In the genomic region with DNA sequence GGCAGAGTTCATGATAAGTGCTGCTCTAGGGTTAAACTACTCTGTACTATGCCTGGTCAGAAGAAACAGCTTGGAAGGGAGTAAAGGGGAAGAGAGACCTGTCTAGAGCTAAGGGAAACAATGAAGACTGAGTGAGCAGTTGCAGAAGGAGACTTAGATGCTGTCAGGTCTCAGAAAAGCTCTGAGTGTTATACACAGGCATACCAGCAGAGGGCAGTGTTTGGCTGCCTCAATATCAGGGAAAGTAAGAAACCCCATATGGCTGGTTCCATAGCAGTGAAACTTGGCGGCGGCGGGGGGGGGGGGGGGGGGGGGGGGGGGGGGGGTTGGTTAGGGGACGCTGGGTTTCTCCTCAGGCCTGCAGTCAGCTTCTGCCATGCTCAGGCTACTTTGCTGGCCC, we compare ENCODE assay signal across 8 mouse cellular contexts.
DNase-seq lines count a peak whose midpoint lies in the region; ATAC-seq lines count a peak whose summit lies in the region.

No protein-coding gene starts in this region.

- no peaks in the 10 kb centered on the region for H3K36me3 ChIP-seq in kidney, embryonic 16.5 days (ENCODE audit: insufficient read depth, low read length)
- no peaks in the 10 kb centered on the region for H3K36me3 ChIP-seq in hindbrain, embryonic 14.5 days (replicated peaks; ENCODE audit: control insufficient read depth, insufficient read depth)
- no peaks in the 10 kb centered on the region for H3K36me3 ChIP-seq in limb, embryonic 10.5 days

- H3K4me1 ChIP-seq in kidney, embryonic 16.5 days (ENCODE audit: insufficient read depth, low read length): no peaks in the 10 kb centered on the region
- H3K4me1 ChIP-seq in hindbrain, embryonic 14.5 days (replicated peaks; ENCODE audit: control insufficient read depth, insufficient read depth, low read length): peaks cover 8% of the 10 kb centered on the region
- peaks cover 10% of the 10 kb centered on the region; the same call in 1 of the 2 replicates for H3K4me1 ChIP-seq in limb, embryonic 10.5 days

- no peak overlapping the region for H3K4me2 ChIP-seq in kidney, embryonic 16.5 days (replicated peaks; ENCODE audit: low read depth, low read length)
- H3K4me2 ChIP-seq in hindbrain, embryonic 14.5 days (replicated peaks): no peak overlapping the region

- H3K9ac ChIP-seq in kidney, embryonic 16.5 days (replicated peaks; ENCODE audit: low read length): no peak overlapping the region
- H3K9ac ChIP-seq in hindbrain, embryonic 14.5 days: no peak overlapping the region

- WGBS in kidney, embryonic 16.5 days: 0% methylated on average over 1 of the region's 4 CpGs
- 0% methylated on average over 1 of the region's 4 CpGs for WGBS in hindbrain, embryonic 14.5 days
- WGBS in limb, embryonic 10.5 days: no CpG with 5 or more reads among the region's 4 CpGs

- no peaks in the 10 kb centered on the region for H3K27me3 ChIP-seq in kidney, embryonic 16.5 days (ENCODE audit: insufficient read depth, low read length)
- no peaks in the 10 kb centered on the region for H3K27me3 ChIP-seq in hindbrain, embryonic 14.5 days (ENCODE audit: control insufficient read depth, insufficient read depth, low read length)
- no peaks in the 10 kb centered on the region for H3K27me3 ChIP-seq in limb, embryonic 10.5 days (ENCODE audit: low read depth, poor library complexity, severe bottlenecking)

- no peak for ATAC-seq in kidney, embryonic 16.5 days (ENCODE audit: low FRiP score, low TSS enrichment)
- peak; percentile 75 for ATAC-seq in common myeloid progenitor, adult 5-6 weeks (replicated peaks; ENCODE audit: low read depth, poor library complexity, severe bottlenecking)
- no peak for ATAC-seq in hindbrain, embryonic 14.5 days (ENCODE audit: low FRiP score)

- no peak overlapping the region for H3K4me3 ChIP-seq in kidney, embryonic 16.5 days (ENCODE audit: low read length)
- no peak overlapping the region for H3K4me3 ChIP-seq in hindbrain, embryonic 14.5 days (replicated peaks; ENCODE audit: low read length)
- no peak overlapping the region for H3K4me3 ChIP-seq in limb, embryonic 10.5 days

- DNase-seq in kidney, adult 11 months: peak; percentile 19
- DNase-seq in ZHBTc4 (ENCODE audit: low read depth, low spot score): peak; percentile 67
- DNase-seq in hindbrain, embryonic 14.5 days (ENCODE audit: low spot score): peak; percentile 86
- peak; percentile 83 for DNase-seq in limb, embryonic 10.5 days (ENCODE audit: low spot score)
- DNase-seq in natural killer cell, adult 2 months (ENCODE audit: low spot score in 2 of 2): peak; percentile 49 to 69
- peak; percentile 77 for DNase-seq in thymus, postnatal 0 days (ENCODE audit: low spot score)

- no peaks in the 10 kb centered on the region for H3K9me3 ChIP-seq in kidney, embryonic 16.5 days (ENCODE audit: low read length)
- H3K9me3 ChIP-seq in hindbrain, embryonic 14.5 days (ENCODE audit: control insufficient read depth, low read length): no peaks in the 10 kb centered on the region
- no peaks in the 10 kb centered on the region for H3K9me3 ChIP-seq in limb, embryonic 10.5 days (replicated peaks)

- H3K27ac ChIP-seq in kidney, embryonic 16.5 days (ENCODE audit: low read length): no peak overlapping the region
- no peak overlapping the region for H3K27ac ChIP-seq in hindbrain, embryonic 14.5 days
- no peak overlapping the region for H3K27ac ChIP-seq in limb, embryonic 10.5 days

Comparison
In these comparisons a context has a peak if more than half of its experiments do, and no peak if none do; other contexts are left out.
1. DNase-seq: peak in every context shown above with its lines; median percentile 86 in hindbrain, embryonic 14.5 days; 83 in limb, embryonic 10.5 days; 77 in thymus, postnatal 0 days; 67 in ZHBTc4; 59 in natural killer cell, adult 2 months; 19 in kidney, adult 11 months.